Mouse (Mus musculus) R1 (cell line): ENCODE measurements around the gene Taok3.

ENCODE experiments used
- DNase-seq: peaks from one replicate; pipeline ENCODE4 v3.0.0-alpha.2; 2018; ENCODE audit warnings: low read depth, low spot score

The Taok3 gene

DNA sequence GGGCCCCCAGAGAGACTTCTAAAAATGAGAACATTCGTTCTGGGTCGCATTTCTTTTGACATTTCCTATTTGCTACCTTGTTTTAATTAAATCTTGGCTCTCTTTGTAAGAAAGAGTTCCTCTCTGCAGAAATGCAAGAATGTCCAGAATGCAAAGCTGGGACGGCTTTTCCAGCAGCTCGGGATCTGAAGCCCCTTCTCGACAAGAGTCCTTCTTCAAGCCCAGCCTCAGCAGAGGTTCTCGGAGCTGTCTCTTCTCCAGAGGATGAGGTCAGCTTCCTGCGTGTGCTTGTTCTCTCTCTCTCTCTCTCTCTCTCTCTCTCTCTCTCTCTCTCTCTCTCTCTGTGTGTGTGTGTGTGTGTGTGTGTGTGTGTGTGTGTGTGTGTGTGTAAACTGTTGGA is 2.2 kb upstream of the Taok3 start:
- DNase-seq = no peak

DNA sequence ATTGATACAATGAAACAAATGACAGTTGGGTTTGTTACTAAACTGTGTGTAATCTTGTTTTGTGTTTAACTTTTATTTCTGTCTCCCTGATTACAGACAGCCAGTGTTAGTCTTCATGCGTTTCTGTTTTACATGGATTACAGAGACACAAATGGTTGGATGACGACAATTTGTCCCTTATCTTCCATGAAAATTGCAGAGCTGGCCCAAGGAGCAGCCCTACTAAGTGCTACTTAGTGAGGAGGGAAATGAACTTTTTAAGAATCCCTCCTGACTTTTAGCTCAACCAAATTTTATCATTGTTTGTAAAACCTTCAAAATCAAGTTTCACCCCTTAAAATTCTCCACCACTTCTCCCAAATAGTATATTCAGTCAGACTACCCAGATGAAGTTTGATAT is 1.7 kb upstream of the Taok3 start:
- no peak for DNase-seq

DNA sequence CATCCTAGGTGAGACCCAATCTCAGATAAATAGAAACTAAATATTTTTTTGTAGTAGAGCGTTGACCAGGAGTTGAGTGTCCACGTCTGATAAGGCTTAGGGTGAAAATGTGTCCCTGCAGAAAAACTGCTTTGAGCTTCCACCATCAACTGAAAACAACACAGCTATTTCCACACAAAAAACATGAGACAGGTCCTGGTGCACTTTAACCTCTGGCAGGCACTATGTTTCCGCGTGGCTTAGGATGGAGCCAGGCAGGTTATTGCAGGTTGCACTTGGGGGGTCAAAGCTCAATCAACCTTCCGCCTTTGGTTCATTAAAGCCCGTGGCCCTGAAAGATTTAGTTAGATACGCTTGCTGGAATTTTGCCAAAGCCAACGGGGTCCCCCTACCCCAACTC is 1.1 kb upstream of the Taok3 start:
- DNase-seq = no peak

DNA sequence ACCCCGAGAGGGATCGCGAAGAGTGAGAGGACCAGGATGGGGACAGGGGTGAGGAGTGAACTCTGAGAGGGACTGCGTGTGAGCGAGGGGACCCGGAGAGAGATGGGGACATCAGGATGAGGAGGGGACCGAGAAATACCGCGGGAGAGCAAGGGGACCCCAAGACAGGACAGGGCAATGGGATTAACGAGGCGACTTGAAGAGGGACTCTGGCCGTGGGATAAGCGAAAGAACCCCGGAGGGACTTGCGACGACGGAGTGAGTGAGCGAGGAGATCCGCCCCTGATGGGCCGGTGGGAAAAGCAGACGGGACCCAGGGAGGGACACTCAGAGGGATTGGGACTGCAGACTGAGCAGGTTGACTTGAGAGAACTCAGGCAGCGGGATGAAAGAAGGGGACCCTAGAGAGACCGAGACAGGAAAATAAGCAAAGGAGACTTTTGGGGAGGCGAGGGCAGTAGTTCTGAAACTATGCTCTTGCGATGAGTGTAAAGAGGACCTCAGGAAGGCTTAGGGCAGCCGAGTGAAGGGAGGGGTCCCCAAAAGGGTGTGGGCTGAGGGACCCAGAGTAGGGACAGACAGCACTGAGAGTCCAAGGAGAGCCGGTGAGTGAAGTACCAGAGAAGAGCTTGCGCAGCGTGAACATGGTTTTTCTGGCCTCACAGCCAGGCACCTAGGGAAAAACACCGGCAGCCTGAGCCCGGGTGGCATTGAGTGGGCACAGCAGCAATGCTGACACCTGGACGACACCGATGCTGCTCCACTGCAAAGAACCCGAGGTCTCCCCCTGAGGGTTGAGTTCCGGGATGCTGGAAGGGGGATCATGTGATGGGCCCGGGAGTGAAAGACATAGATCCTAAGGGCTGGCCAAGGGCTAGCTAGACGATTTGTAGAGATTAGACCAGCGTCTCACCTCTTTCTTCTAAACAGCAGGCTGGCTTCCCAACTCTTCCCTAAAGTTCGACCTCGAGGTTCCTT is 849 bp downstream of the Taok3 start:
- no peak for DNase-seq

DNA sequence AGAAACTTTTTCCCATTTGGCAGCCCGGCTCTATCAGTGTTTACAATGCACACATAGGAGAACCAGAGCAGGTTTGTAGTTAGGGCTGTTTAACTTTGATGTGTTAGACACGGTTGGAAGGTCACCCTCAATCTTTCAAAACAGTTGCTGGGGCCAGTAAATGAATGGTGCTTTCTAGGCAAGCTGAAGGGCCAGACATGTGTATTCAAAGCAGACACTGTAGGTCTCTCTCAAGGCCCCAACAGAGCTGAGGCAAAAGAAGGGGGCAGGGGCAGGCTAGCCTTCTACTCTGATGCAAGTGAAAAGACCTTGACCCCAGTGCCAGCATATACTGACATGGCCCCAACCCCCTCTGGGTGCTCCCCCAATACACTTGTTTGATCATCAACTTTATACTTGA is 1.7 kb downstream of the Taok3 start:
- DNase-seq = no peak

DNA sequence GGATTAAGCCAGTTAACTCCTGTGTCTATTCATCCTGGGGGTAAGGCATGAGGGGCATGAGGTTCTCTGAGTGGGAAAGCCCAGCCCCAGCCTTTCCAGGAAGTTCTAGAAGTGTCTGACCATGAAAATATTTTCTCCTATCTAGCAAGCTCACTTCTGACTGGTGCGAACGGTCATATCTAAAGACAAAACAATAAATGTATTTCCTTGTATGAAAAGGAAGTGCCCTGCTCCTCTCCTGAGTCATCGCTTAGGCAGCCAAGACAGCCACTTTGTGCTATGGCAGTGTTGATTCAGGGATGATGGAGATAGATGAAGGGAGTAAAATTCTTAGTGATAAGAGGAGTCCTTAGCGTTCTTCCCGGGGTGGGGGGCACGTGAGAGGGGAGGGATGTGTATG is 3.2 kb downstream of the Taok3 start:
- no peak for DNase-seq

DNA sequence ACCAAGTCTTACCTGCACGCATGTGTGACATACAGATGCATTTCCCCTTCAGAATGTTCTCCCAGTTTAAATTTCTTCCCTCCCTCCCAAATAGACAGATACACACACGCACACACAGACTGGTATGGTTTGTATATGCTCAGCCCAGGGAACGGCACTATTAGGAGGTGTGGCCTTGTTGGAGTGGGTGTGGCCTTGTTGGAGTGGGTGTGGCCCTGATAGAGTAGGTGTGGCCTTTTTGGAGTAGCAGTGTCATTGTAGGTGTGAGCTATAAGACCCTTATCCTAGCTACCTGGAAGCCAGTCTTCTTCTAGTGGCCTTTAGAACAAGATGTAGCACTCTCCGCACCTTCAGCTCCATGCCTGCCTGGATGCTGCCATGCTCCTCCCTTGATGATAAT is 3.9 kb downstream of the Taok3 start:
- peak; percentile 62 for DNase-seq

DNA sequence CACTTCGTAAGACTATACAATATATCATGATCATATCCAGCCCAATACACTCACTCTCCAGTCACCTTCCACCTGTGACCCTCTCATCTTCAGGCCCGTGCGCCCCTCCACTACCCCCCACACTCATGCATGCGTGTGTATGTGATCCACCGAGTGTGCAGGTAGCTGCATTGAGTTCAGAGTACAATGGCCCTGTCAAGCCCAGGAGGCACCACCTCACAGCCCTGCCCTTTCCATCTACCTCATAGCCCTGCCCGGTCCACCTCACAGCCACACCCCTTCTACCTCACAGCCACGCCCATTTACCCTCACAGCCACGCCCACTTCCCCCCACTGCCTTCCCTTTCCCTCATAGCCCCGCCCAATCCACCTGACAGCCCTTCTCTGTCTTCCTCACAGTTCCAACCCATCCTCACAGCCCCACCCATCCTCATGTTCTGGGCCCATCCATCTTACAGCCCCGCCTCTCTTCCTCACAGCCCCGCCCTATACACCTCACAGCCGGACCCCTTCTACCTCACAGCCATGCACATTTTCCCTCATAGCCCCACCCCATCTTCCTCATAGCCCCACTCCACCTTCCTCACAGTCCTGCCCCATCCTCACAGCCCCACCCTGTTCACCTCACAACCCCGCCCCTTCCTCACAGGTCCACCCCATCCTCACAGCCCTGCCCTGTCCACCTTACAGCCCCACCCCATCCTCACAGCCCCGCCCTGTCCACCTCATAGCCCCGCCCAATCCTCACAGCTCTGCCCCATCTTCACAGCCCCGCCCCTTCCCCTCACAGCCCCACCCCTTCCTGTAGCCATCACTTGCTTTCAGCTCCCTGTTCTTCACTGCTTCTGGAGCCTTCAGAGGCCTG is 5.8 kb downstream of the Taok3 start:
- DNase-seq = peak; percentile 98

DNA sequence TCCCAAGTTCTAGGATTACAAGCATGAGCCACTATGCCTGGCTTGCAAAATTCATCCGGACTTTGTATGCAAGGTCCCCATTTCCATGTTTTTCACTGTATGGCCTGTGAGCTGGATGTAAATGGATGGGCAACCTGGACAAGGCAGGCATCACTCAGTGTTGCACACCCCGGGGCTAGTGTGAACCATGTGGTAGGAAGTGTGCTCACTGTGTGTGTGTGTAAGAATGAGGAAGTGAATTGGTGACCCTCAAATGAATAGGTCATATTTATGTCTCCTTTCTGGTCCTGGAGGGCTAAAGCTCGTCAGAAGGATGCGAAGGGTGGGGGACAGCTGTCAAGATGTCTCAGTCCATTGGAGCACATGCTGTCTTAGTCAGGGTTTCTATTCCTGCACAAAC is 7.1 kb downstream of the Taok3 start:
- no peak for DNase-seq

DNA sequence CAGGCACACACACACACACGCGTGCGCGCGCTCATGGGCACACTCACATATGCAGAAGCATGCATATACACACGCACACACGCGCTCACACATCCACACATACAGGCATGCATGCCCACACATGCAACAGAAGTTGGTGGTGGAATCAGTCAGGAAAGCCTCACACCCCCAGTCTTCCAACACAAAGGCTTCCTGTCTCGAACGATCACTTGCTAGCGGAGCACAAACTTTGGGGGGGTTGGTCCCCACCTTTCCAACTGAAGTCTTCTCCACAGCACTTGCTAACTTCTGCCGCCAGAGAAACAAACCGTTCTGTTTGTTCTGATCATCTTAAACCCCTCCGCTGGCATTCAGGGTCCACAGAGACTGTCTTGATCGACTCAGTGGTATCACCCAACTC is 10.8 kb downstream of the Taok3 start:
- no peak for DNase-seq

DNA sequence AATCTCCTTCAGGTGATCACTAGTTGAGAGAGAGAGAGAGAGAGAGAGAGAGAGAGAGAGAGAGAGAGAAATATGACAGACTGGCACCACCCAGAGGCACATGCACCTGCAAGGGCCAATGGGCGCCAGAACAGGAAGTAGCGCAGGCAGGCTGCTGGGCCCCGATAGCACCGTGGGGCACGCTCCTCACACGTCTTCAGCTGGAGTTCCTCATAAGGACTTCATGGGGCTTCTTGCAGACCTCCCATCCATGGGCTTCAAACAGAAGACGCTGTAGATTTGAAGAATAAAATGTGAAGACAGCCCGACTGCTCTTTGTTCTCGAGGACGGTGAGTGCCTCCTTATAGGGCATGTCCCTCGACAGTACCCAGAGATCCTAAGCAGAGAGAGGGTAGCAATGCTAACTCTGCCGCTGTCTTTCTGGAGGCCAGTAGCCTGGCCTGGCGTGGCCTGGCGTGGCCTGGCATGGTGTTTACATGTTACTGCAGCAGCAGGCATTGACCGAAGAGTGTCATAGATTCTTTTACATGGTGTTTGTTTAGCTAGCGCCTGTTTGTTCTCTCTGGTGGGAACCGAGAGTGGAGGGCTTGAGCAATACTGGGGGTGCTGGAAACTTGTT is 13.6 kb downstream of the Taok3 start:
- no peak for DNase-seq

DNA sequence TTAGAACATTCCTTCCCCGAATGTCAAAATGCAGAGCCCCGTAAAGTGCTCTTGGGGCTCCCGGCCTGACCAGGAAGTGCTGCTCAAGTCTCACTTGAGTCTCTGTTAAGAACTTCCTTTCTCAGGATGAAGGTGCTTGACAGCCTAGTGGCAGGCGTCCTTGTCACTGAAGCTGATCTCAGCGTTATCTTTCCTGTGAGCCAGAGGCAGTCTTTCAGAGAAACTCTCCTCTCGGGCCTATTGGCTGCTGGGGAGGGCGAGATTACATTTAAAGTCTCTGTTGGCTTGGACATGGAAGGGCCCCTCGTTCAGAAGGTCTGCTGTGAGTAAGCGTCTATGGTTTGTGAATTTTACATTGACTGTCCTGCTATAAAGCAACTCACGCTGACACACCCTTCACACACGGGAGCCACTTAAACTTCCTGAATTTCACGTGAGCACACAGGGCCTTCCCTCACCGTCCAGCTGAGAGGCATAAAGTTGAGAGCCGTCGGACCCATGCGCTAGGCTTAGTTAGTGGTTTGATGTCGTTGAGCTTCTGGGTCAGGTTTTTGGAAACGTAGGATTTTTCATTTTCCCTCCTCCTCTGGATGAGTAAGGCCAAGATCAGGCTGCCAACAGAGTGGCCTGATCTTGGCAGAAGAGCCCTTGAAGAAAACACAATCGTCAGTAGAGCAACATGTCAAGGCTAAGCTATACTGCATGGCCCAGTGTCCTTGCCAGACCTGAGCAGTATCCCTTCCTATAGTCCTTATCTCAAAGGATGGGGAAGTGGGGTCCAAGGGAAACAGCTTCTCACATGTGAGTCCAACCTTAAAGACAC is 14.3 kb downstream of the Taok3 start:
- DNase-seq = no peak

DNA sequence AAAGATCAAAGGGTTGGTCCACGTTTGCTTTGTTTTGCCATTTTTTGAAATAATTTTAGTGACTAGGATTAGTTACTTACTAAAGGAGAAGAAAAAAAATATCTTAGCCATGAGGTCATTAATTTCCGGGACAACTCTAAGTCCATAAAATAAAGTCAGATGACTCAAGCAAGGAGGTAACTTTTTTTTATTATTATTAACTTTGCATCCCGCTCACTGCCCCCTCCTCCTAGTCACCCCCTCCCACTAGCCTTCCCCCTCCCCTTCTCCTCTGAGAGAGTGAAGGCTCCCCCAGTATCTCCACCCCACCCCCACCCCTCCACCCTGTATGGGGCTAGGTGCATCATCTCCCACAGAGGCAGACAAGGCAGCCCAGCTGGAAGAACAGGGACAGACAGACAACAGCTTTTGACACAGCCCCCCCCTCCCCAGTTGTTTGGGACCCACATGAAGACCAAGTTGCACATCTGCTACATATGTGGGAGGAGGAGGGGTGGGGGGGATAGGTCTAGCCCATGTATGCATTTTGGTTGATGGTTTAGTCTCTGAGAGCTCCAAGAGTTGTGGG is 15.0 kb downstream of the Taok3 start:
- DNase-seq = no peak

DNA sequence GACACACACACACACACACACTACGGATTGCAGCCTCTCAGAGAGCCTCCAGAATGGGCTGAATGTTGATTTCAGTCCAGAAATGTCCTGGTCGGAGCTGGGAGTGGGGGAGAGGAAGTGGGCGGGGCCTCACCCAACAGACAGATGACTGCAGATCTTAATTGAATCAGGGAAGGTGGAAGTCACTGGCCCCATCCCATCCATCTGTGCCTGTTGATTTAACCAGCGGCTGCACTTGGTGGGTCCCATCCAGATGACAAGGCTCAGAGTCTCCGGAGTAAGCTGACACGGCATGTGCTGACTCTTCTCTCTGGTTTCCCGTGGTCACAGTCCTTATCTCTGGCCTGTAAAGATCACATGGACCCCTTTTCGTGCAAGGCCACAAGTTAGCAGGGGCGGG is 15.9 kb downstream of the Taok3 start:
- peak; percentile 47 for DNase-seq

DNA sequence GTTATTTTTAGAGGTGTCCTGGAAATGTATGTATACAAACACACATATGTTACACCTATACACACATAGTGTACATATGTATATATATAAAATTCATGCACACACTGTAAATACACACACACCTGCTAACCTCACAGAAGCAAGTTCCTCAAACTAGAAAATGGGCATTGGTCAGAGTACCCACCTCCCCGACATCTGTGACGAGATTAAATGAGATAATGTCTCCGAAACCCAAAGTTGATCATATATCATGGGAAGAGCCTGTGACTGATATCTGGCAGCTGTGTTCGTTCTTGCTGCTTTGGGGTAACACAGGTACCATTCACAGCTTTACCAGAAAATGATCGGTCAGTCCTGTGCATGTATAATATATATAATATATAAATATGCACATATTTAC is 16.6 kb downstream of the Taok3 start:
- DNase-seq = no peak

DNA sequence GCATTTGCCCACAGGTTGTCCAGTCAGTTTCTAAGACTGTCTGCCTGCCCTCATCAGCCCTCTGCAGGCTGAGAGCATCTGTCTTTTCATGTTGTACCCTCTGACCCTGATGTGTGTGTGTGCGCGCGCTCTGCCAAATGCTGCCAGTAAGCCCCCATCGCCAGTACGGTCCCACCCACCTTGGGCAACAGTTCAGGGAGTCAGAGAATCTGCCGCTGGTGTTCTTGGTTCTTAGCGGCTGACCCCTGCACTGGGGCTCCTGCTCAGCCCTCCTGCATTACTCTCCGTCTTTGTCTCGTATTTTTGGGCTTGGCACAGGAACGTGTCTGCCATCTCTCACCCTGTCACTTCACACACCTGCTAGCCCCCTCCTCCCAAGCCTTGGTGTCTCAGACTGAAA is 17.1 kb downstream of the Taok3 start:
- no peak for DNase-seq

DNA sequence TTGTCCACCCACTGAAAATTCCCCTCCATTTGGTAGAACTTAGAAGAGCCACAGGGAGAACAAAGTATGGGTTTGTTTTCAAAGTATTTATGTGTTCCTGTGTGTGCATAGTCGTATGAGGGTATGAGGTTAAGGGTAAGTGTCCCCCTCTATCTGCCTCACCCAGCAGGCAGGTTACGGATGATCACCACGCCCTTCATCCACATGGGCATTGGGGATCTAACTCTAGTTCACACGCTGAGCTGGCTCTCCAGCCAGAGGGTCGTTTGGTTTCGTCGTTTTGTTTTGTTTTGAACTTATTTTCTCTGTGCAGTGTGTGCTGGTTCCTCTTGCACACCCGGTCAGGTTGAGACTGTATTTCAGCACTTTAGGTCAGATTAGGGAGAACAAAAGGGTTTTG is 17.7 kb downstream of the Taok3 start:
- no peak for DNase-seq

DNA sequence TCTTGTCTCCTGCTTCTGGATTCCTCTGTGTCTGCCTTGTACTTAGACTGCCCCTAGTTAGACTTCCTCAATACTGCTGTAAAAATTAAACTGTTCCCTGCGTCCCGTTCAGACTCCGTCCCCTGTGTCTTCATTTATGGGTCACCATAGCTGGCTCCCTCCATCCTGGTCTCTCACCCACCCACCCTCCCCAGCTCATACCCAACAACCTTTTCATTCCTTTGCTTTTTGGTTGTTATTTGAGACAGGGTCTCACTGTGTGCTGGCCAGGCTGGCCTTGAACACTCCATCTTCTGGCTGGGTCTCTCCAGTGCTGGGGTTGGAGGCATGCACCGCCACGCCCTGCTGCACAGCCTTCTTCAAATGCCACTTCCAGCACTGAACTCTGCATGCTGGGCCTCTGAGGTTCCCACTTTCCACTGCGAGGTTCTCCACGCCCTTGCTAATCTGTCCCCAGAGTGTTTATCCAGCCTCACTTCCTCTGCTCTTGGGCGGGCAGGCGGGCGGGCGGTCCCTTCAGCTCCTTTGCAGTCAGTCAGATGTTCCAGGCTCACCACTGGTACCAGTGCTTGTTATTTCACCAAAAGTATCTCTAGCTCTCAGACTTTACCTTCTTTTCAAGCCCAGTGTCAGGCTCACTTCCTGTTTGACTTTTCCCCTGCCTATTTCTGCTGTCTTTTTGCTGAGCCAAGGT is 18.5 kb downstream of the Taok3 start:
- DNase-seq = no peak

DNA sequence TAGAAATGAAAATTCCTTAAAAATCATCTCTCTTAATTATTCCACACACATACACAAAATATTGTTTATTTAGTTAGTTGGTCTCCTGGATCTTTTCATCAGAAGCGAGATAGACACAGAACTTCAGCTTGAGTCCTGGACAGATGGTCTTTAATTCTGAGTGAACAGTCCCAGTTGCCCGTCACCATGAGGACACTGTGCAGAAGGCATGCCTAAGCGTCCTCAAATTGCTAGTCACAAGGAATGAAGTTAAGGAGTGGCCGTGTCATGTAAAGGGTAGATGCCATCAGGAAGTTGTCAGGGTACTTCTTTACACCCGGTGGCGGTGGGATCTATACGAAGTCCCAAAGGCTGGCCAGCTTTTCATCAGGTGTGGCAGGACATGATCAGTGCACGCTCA is 19.9 kb downstream of the Taok3 start:
- no peak for DNase-seq

DNA sequence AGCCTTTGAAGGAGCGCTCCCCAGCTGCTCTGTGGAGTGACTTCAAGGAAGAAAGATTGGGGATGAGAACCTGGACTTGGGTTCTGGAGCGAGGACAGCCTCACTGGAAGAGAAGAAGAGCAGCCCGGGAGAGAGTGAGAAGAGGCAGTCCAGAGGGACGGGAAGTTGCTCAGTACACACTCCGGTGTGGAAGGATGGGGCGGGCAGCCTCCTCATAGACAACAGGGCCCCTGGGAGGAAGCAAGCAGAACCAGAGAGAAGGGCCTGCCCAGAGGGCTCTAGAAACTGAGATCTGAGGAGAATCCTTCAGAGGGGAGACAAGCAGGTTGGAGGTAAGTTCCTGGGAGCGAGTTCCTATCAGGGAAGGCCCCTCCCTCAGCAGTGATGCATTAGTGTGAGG is 20.4 kb downstream of the Taok3 start:
- no peak for DNase-seq
